ENCODE assay signal across 8 mouse cellular contexts in genomic region chr13:54970521-54971247, GRCm38 (mm10). TPM values are rescaled to one million over a fixed set of nuclear protein-coding genes. Genes with fewer than 3 reads are reported as not detected.
DNase-seq lines count a peak whose midpoint lies in the region; ATAC-seq and TF ChIP-seq lines count a peak whose summit lies in the region.

No protein-coding gene starts in this region.

- H3K9me3 ChIP-seq in heart, postnatal 0 days (replicated peaks; ENCODE audit: control insufficient read depth, low read length): no peaks in the 10 kb centered on the region
- H3K9me3 ChIP-seq in heart, embryonic 12.5 days (replicated peaks): no peaks in the 10 kb centered on the region
- H3K9me3 ChIP-seq in ES-Bruce4 (replicated peaks; ENCODE audit: control insufficient read depth, insufficient read depth, low read length, poor library complexity, severe bottlenecking): no peaks in the 10 kb centered on the region
- no peaks in the 10 kb centered on the region for H3K9me3 ChIP-seq in embryonic facial prominence, embryonic 10.5 days
- H3K9me3 ChIP-seq in lung, postnatal 0 days (ENCODE audit: low read length): no peaks in the 10 kb centered on the region
- H3K9me3 ChIP-seq in midbrain, embryonic 13.5 days: no peaks in the 10 kb centered on the region

- no peak overlapping the region for H3K4me3 ChIP-seq in heart, postnatal 0 days (ENCODE audit: low read depth, low read length)
- no peak overlapping the region for H3K4me3 ChIP-seq in heart, embryonic 12.5 days
- H3K4me3 ChIP-seq in ES-Bruce4 (ENCODE audit: low read depth, low read length): no peak overlapping the region
- no peak overlapping the region for H3K4me3 ChIP-seq in embryonic facial prominence, embryonic 10.5 days
- no peak overlapping the region for H3K4me3 ChIP-seq in lung, postnatal 0 days (ENCODE audit: low read depth, low read length)
- no peak overlapping the region for H3K4me3 ChIP-seq in midbrain, embryonic 13.5 days (replicated peaks)

- ATAC-seq in heart, postnatal 0 days (ENCODE audit: insufficient read depth, low read depth): no peak
- ATAC-seq in heart, embryonic 12.5 days (ENCODE audit: insufficient number of reproducible peaks, low FRiP score): no peak
- peak; percentile 28 for ATAC-seq in lung, postnatal 0 days
- no peak for ATAC-seq in midbrain, embryonic 13.5 days

- H3K27ac ChIP-seq in heart, postnatal 0 days (ENCODE audit: low read depth): no peak overlapping the region
- no peak overlapping the region for H3K27ac ChIP-seq in heart, embryonic 12.5 days (ENCODE audit: poor library complexity, severe bottlenecking)
- H3K27ac ChIP-seq in ES-Bruce4 (ENCODE audit: insufficient read depth, low read length): no peak overlapping the region
- no peak overlapping the region for H3K27ac ChIP-seq in embryonic facial prominence, embryonic 10.5 days (replicated peaks)
- H3K27ac ChIP-seq in lung, postnatal 0 days (ENCODE audit: low read length): no peak overlapping the region
- no peak overlapping the region for H3K27ac ChIP-seq in midbrain, embryonic 13.5 days

- peak; percentile 21 for DNase-seq in heart, postnatal 0 days (ENCODE audit: low spot score)
- peak; percentile 82 for DNase-seq in embryonic facial prominence, embryonic 10.5 days (ENCODE audit: low spot score)
- peak; percentile 45 for DNase-seq in lung, postnatal 0 days (ENCODE audit: low spot score)
- no peak for DNase-seq in gastrocnemius, postnatal 36 days
- no peak for DNase-seq in left cerebral cortex, postnatal 14 days (ENCODE audit: low spot score in 2 of 2)

- TF ChIP-seq EP300 in heart, postnatal 0 days (IDR thresholded peaks at IDR 0.05; ENCODE audit: low read depth): no peak
- TF ChIP-seq EP300 in ES-Bruce4 (IDR thresholded peaks at IDR 0.05; ENCODE audit: insufficient read depth, low read depth, low read length): peak; percentile 45; the same call in 1 of the 2 replicates
- no peak for TF ChIP-seq EP300 in lung, postnatal 0 days (IDR thresholded peaks at IDR 0.05)

- intact Hi-C loops in gastrocnemius, postnatal 36 days (cut with DNase I): loop anchor here (10.0 kb wide), 1 partner anchor 96 kb away; no protein-coding TSS in a partner anchor
- intact Hi-C loops in left cerebral cortex, postnatal 14 days (cut with DNase I): no loop called here

- no peaks in the 10 kb centered on the region for H3K4me1 ChIP-seq in heart, postnatal 0 days (ENCODE audit: control insufficient read depth, insufficient read depth)
- 0 out of 2 replicates have a peak, but pooled peaks cover 2% of the 10 kb centered on the region for H3K4me1 ChIP-seq in heart, embryonic 12.5 days (replicated peaks)
- H3K4me1 ChIP-seq in ES-Bruce4 (ENCODE audit: control insufficient read depth, insufficient read depth, low read length): no peaks in the 10 kb centered on the region
- peaks cover 55% of the 10 kb centered on the region for H3K4me1 ChIP-seq in embryonic facial prominence, embryonic 10.5 days
- no peaks in the 10 kb centered on the region for H3K4me1 ChIP-seq in lung, postnatal 0 days (ENCODE audit: insufficient read depth, low read depth, low read length)
- peaks cover 48% of the 10 kb centered on the region for H3K4me1 ChIP-seq in midbrain, embryonic 13.5 days (replicated peaks)

- TF ChIP-seq CTCF in heart, postnatal 0 days (IDR thresholded peaks at IDR 0.05; ENCODE audit: low read depth): no peak
- TF ChIP-seq CTCF in ES-Bruce4 (IDR thresholded peaks at IDR 0.05; ENCODE audit: low read depth, low read length): peak; percentile 10
- TF ChIP-seq CTCF in lung, postnatal 0 days (IDR thresholded peaks at IDR 0.05): no peak

- 34% methylated on average over 14 of the region's 14 CpGs for WGBS in heart, postnatal 0 days
- 36% methylated on average over 14 of the region's 14 CpGs for WGBS in heart, embryonic 12.5 days
- WGBS in embryonic facial prominence, embryonic 10.5 days: 39% methylated on average over 14 of the region's 14 CpGs
- 30% methylated on average over 14 of the region's 14 CpGs for WGBS in lung, postnatal 0 days
- WGBS in midbrain, embryonic 13.5 days: 43% methylated on average over 14 of the region's 14 CpGs

- H3K9ac ChIP-seq in heart, postnatal 0 days (replicated peaks; ENCODE audit: low read depth, low read length): no peak overlapping the region
- H3K9ac ChIP-seq in heart, embryonic 12.5 days: no peak overlapping the region
- no peak overlapping the region for H3K9ac ChIP-seq in ES-Bruce4 (ENCODE audit: low read depth, poor library complexity, severe bottlenecking)
- no peak overlapping the region for H3K9ac ChIP-seq in lung, postnatal 0 days (replicated peaks; ENCODE audit: low read depth)
- no peak overlapping the region for H3K9ac ChIP-seq in midbrain, embryonic 13.5 days (replicated peaks)

- no peak overlapping the region for H3K4me2 ChIP-seq in heart, postnatal 0 days (ENCODE audit: low read depth, low read length)
- no peak overlapping the region for H3K4me2 ChIP-seq in heart, embryonic 12.5 days
- no peak overlapping the region for H3K4me2 ChIP-seq in lung, postnatal 0 days (replicated peaks; ENCODE audit: low read depth, low read length)
- no peak overlapping the region for H3K4me2 ChIP-seq in midbrain, embryonic 13.5 days (replicated peaks)

- no peaks in the 10 kb centered on the region for H3K36me3 ChIP-seq in heart, postnatal 0 days (replicated peaks; ENCODE audit: control insufficient read depth, insufficient read depth, low read length)
- H3K36me3 ChIP-seq in heart, embryonic 12.5 days: no peaks in the 10 kb centered on the region
- no peaks in the 10 kb centered on the region for H3K36me3 ChIP-seq in ES-Bruce4 (ENCODE audit: control insufficient read depth, insufficient read depth, low read length, poor library complexity, severe bottlenecking)
- H3K36me3 ChIP-seq in embryonic facial prominence, embryonic 10.5 days (replicated peaks): no peaks in the 10 kb centered on the region
- no peaks in the 10 kb centered on the region for H3K36me3 ChIP-seq in lung, postnatal 0 days (ENCODE audit: insufficient read depth, low read length)
- no peaks in the 10 kb centered on the region for H3K36me3 ChIP-seq in midbrain, embryonic 13.5 days

- TF ChIP-seq POLR2A in ES-Bruce4 (IDR thresholded peaks at IDR 0.05; ENCODE audit: insufficient read depth, low read length): no peak

- 0 out of 2 replicates have a peak, but pooled peaks cover 4% of the 10 kb centered on the region for H3K27me3 ChIP-seq in heart, postnatal 0 days (ENCODE audit: control insufficient read depth, insufficient read depth, low read length)
- peaks cover 13% of the 10 kb centered on the region; the same call in 1 of the 2 replicates for H3K27me3 ChIP-seq in heart, embryonic 12.5 days (replicated peaks)
- H3K27me3 ChIP-seq in ES-Bruce4 (ENCODE audit: control insufficient read depth, insufficient read depth, low read length, poor library complexity, severe bottlenecking): no peaks in the 10 kb centered on the region
- peaks cover 29% of the 10 kb centered on the region for H3K27me3 ChIP-seq in embryonic facial prominence, embryonic 10.5 days (replicated peaks; ENCODE audit: low read depth, poor library complexity, severe bottlenecking)
- H3K27me3 ChIP-seq in lung, postnatal 0 days (replicated peaks; ENCODE audit: insufficient read depth, low read length): no peaks in the 10 kb centered on the region
- H3K27me3 ChIP-seq in midbrain, embryonic 13.5 days: peaks cover 50% of the 10 kb centered on the region

RNA-seq across cellular contexts. Expression of gene Unc5a, which starts 21.5 kb away (rescaled TPM):
- total RNA-seq in heart, postnatal 0 days (2014; rRNA removed; ENCODE audit: low replicate concordance): 3.7 and 5.5 TPM in 2 replicates
- polyA plus RNA-seq in heart, postnatal 0 days (2015; fragmentation: Nextera tagmentation; extraction: Ambion mirVana): 0.70 and 0.88 TPM in 2 replicates
- polyA plus RNA-seq in heart, embryonic 12.5 days (2016; fragmentation: Nextera tagmentation; extraction: Ambion mirVana): 2.9 and 4.3 TPM in 2 replicates
- 0.66 and 2.8 TPM in 2 replicates for polyA plus RNA-seq in ES-Bruce4 (2011; ENCODE audit: insufficient read depth, insufficient read length, low read depth, missing spikeins)
- 2.1 and 2.2 TPM in 2 replicates for polyA plus RNA-seq in embryonic facial prominence, embryonic 10.5 days (2016; fragmentation: Nextera tagmentation; extraction: Ambion mirVana)
- 1.4 and 1.9 TPM in 2 replicates for polyA plus RNA-seq in lung, postnatal 0 days (2015; fragmentation: Nextera tagmentation; extraction: Ambion mirVana)
- polyA plus RNA-seq in midbrain, embryonic 13.5 days (2015; fragmentation: Nextera tagmentation; extraction: Ambion mirVana): 5.9 and 7.3 TPM in 2 replicates
- total RNA-seq in gastrocnemius, postnatal 36 days (2021): 1 to 10 TPM; 7.1 to 8.6 TPM
- total RNA-seq in left cerebral cortex, postnatal 14 days (2021): 10 to 100 TPM; 66.0 to 78.0 TPM

RNA-seq across cellular contexts. Expression of gene Hk3, which starts 50.5 kb away (rescaled TPM):
- 0.38 and 1.0 TPM in 2 replicates for total RNA-seq in heart, postnatal 0 days (2014; rRNA removed; ENCODE audit: low replicate concordance)
- polyA plus RNA-seq in heart, postnatal 0 days (2015; fragmentation: Nextera tagmentation; extraction: Ambion mirVana): 0.38 and 0.62 TPM in 2 replicates
- 0.42 and 0.68 TPM in 2 replicates for polyA plus RNA-seq in heart, embryonic 12.5 days (2016; fragmentation: Nextera tagmentation; extraction: Ambion mirVana)
- not detected in 2 replicates for polyA plus RNA-seq in ES-Bruce4 (2011; ENCODE audit: insufficient read depth, insufficient read length, low read depth, missing spikeins)
- polyA plus RNA-seq in embryonic facial prominence, embryonic 10.5 days (2016; fragmentation: Nextera tagmentation; extraction: Ambion mirVana): 0.39 and 0.65 TPM in 2 replicates
- 1.0 and 1.1 TPM in 2 replicates for polyA plus RNA-seq in lung, postnatal 0 days (2015; fragmentation: Nextera tagmentation; extraction: Ambion mirVana)
- polyA plus RNA-seq in midbrain, embryonic 13.5 days (2015; fragmentation: Nextera tagmentation; extraction: Ambion mirVana): 0.87 and 1.1 TPM in 2 replicates
- total RNA-seq in gastrocnemius, postnatal 36 days (2021): under 1 TPM; 0.18 to 0.74 TPM
- total RNA-seq in left cerebral cortex, postnatal 14 days (2021): 1 to 10 TPM; 1.3 to 1.8 TPM

Comparison
In these comparisons a context has a peak if more than half of its experiments do, and no peak if none do; other contexts are left out.
1. DNase-seq: peak in heart, postnatal 0 days (single experiment), embryonic facial prominence, embryonic 10.5 days (single experiment) and lung, postnatal 0 days (single experiment); none in gastrocnemius, postnatal 36 days (0 of 2) and left cerebral cortex, postnatal 14 days (0 of 2).